Mouse (Mus musculus) C2C12 (cell line): ENCODE data around the gene Agap1.

Experiments used
- CEBPB ChIP-seq: IDR thresholded peaks from one replicate; pipeline ENCODE4 v1.6.1; 2011; ENCODE audit warnings: low read depth, mild to moderate bottlenecking, control low read depth, moderate library complexity
- CTCF ChIP-seq: IDR thresholded peaks from one replicate; pipeline ENCODE4 v1.5.1; 2011; ENCODE audit not compliant: control insufficient read depth, insufficient read depth, insufficient read length
- MYOD1 ChIP-seq: IDR thresholded peaks from one replicate; pipeline ENCODE4 v1.6.1; 2011; ENCODE audit warnings: low read depth; ENCODE audit not compliant: control insufficient read depth, insufficient read length
- MYOG ChIP-seq: IDR thresholded peaks from one replicate; pipeline ENCODE4 v1.6.1; 2011; ENCODE audit not compliant: control insufficient read depth, insufficient read length; ENCODE audit errors: extremely low read depth
- USF1 ChIP-seq: IDR thresholded peaks from one replicate; pipeline ENCODE4 v1.6.1; 2011; ENCODE audit warnings: low read depth, mild to moderate bottlenecking, control low read depth, moderate library complexity

DNA sequence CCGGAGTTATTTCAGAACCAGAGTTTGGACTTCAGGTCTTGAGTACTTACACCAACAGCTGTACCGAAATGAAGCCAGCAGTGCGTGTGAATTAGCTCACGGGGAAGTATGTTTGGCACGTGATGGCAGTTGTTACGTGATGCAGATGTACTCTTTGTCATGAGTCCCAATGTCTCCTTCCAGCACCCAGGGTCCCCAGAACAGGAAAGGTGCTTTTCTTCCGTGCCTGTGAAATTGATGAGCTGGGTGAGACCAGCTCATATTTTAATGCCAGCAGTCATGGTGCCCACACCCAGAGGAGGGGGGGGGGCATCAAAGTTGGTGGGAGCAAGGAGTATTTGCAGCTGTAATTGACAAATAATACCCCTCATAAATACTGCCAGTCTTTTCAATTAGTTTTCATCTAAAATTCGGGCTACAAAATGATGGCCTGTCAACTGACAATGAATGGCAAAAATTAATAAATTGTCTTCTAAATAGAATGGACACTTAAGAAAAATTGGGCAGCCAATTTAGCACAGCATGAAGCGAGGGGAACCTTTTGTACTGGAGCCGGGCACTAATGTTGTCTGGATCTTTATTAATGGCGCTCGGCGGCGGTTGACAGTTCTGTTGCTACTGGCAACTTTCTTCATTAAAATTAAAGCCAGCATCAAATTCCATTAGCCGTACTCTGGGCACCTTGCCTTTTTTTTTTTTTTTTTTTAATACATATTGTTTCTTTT, 253.3 kb downstream of the Agap1 start:
- TF ChIP-seq CTCF: no peak
- no peak for TF ChIP-seq CEBPB
- no peak for TF ChIP-seq USF1
- TF ChIP-seq MYOG: no peak
- no peak for TF ChIP-seq MYOD1
